Mouse (Mus musculus) embryo, embryonic 11.5 days (tissue): Measurements from ENCODE around the gene Drd4.

Experiments
- DNase-seq: peaks from one replicate; pipeline ENCODE4 v3.0.0-alpha.2; 2012; ENCODE audit warnings: low read depth, low spot score

Gene Drd4

DNA sequence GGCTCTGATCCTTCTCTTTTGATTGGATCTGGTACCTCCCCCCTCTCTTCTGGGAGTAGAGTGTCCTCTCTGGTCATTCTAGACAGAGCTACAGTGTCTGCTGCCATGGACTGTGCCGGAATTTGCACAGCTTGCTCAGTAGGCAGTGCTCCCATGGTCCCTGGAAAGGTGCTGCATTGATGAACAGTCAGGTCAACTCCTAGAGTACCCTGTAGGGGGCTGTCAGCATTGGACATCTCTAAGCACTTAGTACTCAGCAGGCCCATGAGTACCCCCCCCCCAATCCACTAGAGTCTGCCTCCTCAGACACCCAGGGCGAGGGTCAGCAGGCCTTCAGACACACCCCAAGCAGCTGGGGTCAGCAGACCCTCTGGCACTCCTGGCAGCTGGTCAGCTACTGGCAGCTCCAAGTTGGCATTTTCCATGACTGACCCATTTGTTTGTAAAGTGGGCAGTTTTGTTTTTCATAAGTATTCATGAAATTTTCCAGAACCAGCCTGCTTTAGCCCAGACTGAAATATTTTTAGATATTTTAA is 43.3 kb downstream of the Drd4 start:
- DNase-seq: no peak

DNA sequence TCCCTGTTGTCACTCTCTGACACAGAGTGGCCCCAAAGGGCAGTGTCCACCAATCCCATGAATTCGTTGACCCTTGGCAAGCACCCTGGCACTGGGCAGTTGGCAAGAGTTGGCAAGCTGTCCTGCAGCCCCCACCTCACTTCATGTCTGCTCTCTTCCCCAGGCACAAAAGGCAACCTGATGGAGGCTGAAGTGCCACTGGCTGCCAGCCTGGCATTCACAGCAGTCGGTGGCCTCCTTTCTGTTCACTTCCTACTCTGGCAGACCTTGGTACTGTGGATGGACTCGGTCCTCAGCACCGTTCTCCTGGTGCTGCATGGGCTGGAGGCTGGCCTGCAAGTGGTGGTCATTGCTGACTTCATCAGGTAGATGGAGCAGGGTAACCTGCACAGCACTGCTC is 43.9 kb downstream of the Drd4 start:
- DNase-seq: no peak

DNA sequence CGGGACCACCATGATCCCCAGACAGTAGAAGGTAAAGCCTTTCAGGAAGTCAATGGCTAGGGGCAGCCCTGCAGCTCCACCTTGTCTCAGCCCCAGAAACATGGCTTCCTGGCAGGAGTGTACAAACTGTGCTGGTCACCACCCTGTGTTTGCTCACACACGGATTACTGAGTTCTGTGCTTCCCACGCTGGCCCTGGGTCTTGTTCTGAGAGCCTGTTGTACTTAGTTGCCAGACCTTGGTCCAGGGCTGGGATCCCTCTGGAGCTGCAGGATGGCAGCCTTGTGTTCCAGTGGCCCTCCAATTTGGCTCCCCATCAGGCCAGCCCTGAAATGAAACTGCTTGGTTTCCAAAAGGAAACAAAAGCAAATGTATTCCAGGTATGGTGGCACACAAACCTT is 44.5 kb downstream of the Drd4 start:
- no peak for DNase-seq

DNA sequence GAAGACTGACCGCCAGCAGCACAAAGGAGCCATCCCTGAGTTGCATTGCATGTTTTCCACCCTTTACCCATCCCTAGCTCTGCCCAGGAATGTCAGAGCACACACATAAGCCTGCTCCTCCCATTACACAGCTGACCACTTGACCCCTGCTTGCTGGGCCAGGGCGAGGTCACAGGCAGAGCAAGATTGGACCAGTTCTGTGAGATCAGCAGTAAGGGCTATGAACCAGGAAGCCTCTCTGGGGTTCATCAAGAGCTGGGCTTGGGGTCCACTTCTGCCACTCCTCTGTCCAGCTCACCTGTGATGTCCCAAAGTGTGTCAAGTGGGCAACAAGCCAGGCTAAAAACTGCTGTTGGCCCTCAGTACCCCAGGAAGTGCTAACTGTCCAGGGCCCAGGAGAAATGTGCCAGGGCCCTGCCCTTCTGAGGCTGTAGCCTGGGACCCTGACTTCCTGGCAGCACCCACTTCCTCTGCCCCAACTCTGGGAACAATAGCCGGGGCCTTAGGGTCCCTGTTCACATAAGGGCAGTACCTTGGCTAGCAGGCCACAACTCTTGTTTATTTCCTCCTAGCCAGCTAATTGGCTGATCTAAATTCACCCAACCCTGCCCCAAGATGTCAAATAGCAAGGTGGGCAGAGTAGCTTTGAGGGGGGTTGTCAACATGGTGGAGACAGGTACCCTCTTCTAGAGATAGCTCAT is 46.1 kb downstream of the Drd4 start:
- DNase-seq: no peak

GRCm38 (mm10) chr7:141338576-141339131 is 46.8 kb downstream of the Drd4 start, which contains the start of gene Eps8l2:
Gene Eps8l2, plus strand, starts transcription at chr7:141338880.
- no peak for DNase-seq

- no peak for DNase-seq
Measured at GRCm38 (mm10) chr7:141339215-141339920, 47.6 kb downstream of the Drd4 start.

DNA sequence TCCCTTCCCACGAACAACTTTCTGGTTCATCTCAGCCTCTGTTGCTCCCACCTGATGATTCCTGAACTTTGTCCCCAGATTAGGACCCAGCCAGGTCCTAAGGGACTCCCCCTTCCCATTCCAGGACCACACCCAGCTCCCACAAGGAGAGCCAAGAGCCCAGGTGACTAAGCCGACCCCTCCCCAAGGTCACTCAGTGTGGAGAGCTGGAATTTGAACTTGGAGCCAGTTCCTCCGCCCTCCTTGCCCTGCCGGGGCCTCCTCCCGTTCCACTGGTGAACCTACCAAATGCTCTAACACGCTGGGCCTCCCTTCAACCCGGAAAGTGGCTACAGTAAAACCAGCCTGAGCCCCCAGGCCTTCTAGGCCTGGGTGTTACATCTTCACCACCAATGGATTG is 48.2 kb downstream of the Drd4 start:
- no peak for DNase-seq

DNA sequence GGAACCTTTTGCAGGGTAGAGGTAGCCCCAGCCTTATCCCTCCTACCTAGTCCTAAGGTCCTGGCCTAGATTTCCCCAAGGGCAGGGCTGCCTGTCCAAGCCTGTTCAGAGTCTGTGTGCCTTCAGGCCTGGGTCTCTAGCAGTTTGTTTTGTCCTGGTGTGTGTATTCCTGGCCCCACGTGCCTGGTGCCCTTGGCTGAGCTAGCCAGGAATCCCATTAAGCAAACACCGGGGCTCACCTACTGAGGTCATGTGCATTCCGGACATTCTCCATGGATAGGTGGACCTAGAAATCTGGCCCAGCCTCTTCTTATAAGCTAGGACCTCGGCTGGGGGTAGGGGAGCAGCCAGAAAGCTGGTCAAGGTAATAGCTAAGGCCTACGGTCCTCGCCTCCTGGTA is 48.7 kb downstream of the Drd4 start:
- no peak for DNase-seq

DNA sequence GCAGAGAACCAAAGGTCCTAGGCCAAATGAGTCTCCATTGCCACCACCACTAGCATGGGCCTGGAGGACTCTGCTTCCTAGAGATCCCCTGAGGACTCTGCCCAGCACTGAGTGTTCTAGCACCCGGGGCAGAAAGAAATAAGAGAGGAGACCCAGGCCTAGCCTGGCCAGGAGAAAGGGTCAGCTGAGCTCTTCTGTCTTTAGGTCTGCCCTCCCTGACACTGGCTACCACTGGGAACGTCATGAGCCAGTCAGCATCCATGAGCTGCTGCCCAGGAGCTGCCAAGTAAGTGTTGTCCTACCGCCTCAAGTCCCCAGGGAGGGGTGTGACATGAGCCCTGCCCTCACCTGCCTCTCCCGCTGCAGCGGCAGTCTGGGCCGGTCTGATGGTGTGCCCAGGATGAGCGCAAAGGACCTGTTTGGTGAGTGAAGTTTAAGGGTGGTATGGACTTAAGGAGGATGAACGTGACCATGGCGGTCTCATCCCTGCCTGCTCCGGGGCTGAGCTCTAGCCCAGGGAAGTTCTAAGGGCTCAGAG is 50.0 kb downstream of the Drd4 start:
- no peak for DNase-seq

- DNase-seq: no peak
Measured at GRCm38 (mm10) chr7:141343230-141343629, 51.4 kb downstream of the Drd4 start.

- DNase-seq: no peak
Measured at GRCm38 (mm10) chr7:141343696-141344095, 51.9 kb downstream of the Drd4 start.

DNA sequence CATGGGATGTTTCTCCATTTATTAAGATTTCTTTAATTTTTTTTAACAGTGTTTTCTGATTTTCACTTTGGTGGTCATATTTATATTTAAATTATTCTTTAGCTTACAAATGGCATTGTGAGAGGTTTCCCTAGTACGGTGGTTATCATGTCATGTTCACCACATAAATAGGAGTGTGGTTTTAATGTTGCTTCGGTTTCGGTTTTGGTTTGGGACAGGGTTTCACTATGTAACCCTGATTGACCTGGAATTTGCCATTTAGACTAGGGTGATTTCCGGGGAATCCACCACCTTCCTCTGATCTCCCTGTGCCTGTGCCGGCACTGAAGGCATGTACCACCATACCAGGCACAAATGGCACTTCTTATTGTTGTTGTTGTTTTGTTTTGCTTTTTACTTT is 53.0 kb downstream of the Drd4 start:
- no peak for DNase-seq
